Mouse (Mus musculus): ENCODE data around the gene Cdk19. TPM values are rescaled to one million over a fixed set of nuclear protein-coding genes. Genes with fewer than 3 reads are reported as not detected.
"Not testable (repeated sequence)": the region's sequence is repeated elsewhere in the genome, so short reads cannot be mapped to it uniquely, and the experiment has no call there.

The Cdk19 gene
- polyA plus RNA-seq, 1 experiment = 31.0 TPM

- TF ChIP-seq CTCF (IDR thresholded peaks at IDR 0.05; ENCODE audit: borderline replicate concordance, control insufficient read depth, extremely low read depth, insufficient read depth, low read length, poor library complexity) (no peak), POLR2A (IDR thresholded peaks at IDR 0.05; ENCODE audit: control insufficient read depth, extremely low read depth, insufficient read depth, low read length, poor library complexity) (no peak)
- H3K27ac ChIP-seq (ENCODE audit: control insufficient read depth, insufficient read depth, low read length) = no peak overlapping the region
- WGBS = 65% methylated on average over 7 of the region's 7 CpGs
- no peak for DNase-seq
- H3K36me3 ChIP-seq (ENCODE audit: control insufficient read depth, insufficient read depth, low read length) = no peaks in the 10 kb centered on the region
- H3K4me3 ChIP-seq (ENCODE audit: control insufficient read depth, insufficient read depth, low read length) = no peak overlapping the region
- H3K4me1 ChIP-seq (replicated peaks; ENCODE audit: control insufficient read depth, insufficient read depth, low read length) = peaks cover 39% of the 10 kb centered on the region
- H3K27me3 ChIP-seq (ENCODE audit: control insufficient read depth, insufficient read depth, low read length) = no peaks in the 10 kb centered on the region
These were observed 161.4 kb downstream of the Cdk19 start for GRCm38 (mm10) chr10:40500723-40501245.

GRCm38 (mm10) chr10:40502734-40503133 lies 163.4 kb downstream of the Cdk19 start:
- Histone ChIP-seq H3K27ac (ENCODE audit: control insufficient read depth, insufficient read depth, low read length) (no peak overlapping the region), H3K4me3 (ENCODE audit: control insufficient read depth, insufficient read depth, low read length) (no peak overlapping the region), H3K4me1 (replicated peaks; ENCODE audit: control insufficient read depth, insufficient read depth, low read length) (peaks cover 28% of the 10 kb centered on the region), H3K36me3 (ENCODE audit: control insufficient read depth, insufficient read depth, low read length) (no peaks in the 10 kb centered on the region), H3K27me3 (ENCODE audit: control insufficient read depth, insufficient read depth, low read length) (no peaks in the 10 kb centered on the region)
- no peak for DNase-seq
- WGBS = 28% methylated on average over 3 of the region's 3 CpGs
- no peak for TF ChIP-seq POLR2A (IDR thresholded peaks at IDR 0.05; ENCODE audit: control insufficient read depth, extremely low read depth, insufficient read depth, low read length, poor library complexity)
- no peak for TF ChIP-seq CTCF (IDR thresholded peaks at IDR 0.05; ENCODE audit: borderline replicate concordance, control insufficient read depth, extremely low read depth, insufficient read depth, low read length, poor library complexity)

- Histone ChIP-seq H3K4me3 (ENCODE audit: control insufficient read depth, insufficient read depth, low read length) (no peak overlapping the region), H3K36me3 (ENCODE audit: control insufficient read depth, insufficient read depth, low read length) (no peaks in the 10 kb centered on the region), H3K27me3 (ENCODE audit: control insufficient read depth, insufficient read depth, low read length) (no peaks in the 10 kb centered on the region), H3K27ac (ENCODE audit: control insufficient read depth, insufficient read depth, low read length) (no peak overlapping the region), H3K4me1 (replicated peaks; ENCODE audit: control insufficient read depth, insufficient read depth, low read length) (peaks cover 22% of the 10 kb centered on the region)
- 95% methylated on average over 5 of the region's 5 CpGs for WGBS
- no peak for DNase-seq
- TF ChIP-seq POLR2A (IDR thresholded peaks at IDR 0.05; ENCODE audit: control insufficient read depth, extremely low read depth, insufficient read depth, low read length, poor library complexity) (no peak), CTCF (IDR thresholded peaks at IDR 0.05; ENCODE audit: borderline replicate concordance, control insufficient read depth, extremely low read depth, insufficient read depth, low read length, poor library complexity) (no peak)
These were observed 171.0 kb downstream of the Cdk19 start for GRCm38 (mm10) chr10:40510356-40510755.

- no peak overlapping the region for H3K4me3 ChIP-seq (ENCODE audit: control insufficient read depth, insufficient read depth, low read length)
- no peak for DNase-seq
- H3K36me3 ChIP-seq (ENCODE audit: control insufficient read depth, insufficient read depth, low read length) = no peaks in the 10 kb centered on the region
- no peak overlapping the region for H3K27ac ChIP-seq (ENCODE audit: control insufficient read depth, insufficient read depth, low read length)
- TF ChIP-seq CTCF (IDR thresholded peaks at IDR 0.05; ENCODE audit: borderline replicate concordance, control insufficient read depth, extremely low read depth, insufficient read depth, low read length, poor library complexity) (no peak), POLR2A (IDR thresholded peaks at IDR 0.05; ENCODE audit: control insufficient read depth, extremely low read depth, insufficient read depth, low read length, poor library complexity) (no peak)
- peaks cover 28% of the 10 kb centered on the region for H3K4me1 ChIP-seq (replicated peaks; ENCODE audit: control insufficient read depth, insufficient read depth, low read length)
- H3K27me3 ChIP-seq (ENCODE audit: control insufficient read depth, insufficient read depth, low read length) = no peaks in the 10 kb centered on the region
- 89% methylated on average over 8 of the region's 8 CpGs for WGBS
These were observed 171.9 kb downstream of the Cdk19 start for GRCm38 (mm10) chr10:40511221-40511677.

GRCm38 (mm10) chr10:40512185-40512584 lies 172.8 kb downstream of the Cdk19 start:
- Histone ChIP-seq H3K4me3 (ENCODE audit: control insufficient read depth, insufficient read depth, low read length) (no peak overlapping the region), H3K27ac (ENCODE audit: control insufficient read depth, insufficient read depth, low read length) (no peak overlapping the region), H3K4me1 (replicated peaks; ENCODE audit: control insufficient read depth, insufficient read depth, low read length) (peaks cover 33% of the 10 kb centered on the region), H3K27me3 (ENCODE audit: control insufficient read depth, insufficient read depth, low read length) (no peaks in the 10 kb centered on the region), H3K36me3 (ENCODE audit: control insufficient read depth, insufficient read depth, low read length) (no peaks in the 10 kb centered on the region)
- no peak for DNase-seq
- WGBS = 97% methylated on average over 6 of the region's 6 CpGs
- TF ChIP-seq CTCF (IDR thresholded peaks at IDR 0.05; ENCODE audit: borderline replicate concordance, control insufficient read depth, extremely low read depth, insufficient read depth, low read length, poor library complexity) = no peak
- no peak for TF ChIP-seq POLR2A (IDR thresholded peaks at IDR 0.05; ENCODE audit: control insufficient read depth, extremely low read depth, insufficient read depth, low read length, poor library complexity)

GRCm38 (mm10) chr10:40512996-40513395 lies 173.6 kb downstream of the Cdk19 start:
- WGBS = 97% methylated on average over 7 of the region's 7 CpGs
- DNase-seq = not testable (repeated sequence)

GRCm38 (mm10) chr10:40515225-40515681 lies 175.9 kb downstream of the Cdk19 start:
- Histone ChIP-seq H3K27me3 (ENCODE audit: control insufficient read depth, insufficient read depth, low read length) (no peaks in the 10 kb centered on the region), H3K4me1 (replicated peaks; ENCODE audit: control insufficient read depth, insufficient read depth, low read length) (peaks cover 42% of the 10 kb centered on the region), H3K4me3 (ENCODE audit: control insufficient read depth, insufficient read depth, low read length) (no peak overlapping the region), H3K27ac (ENCODE audit: control insufficient read depth, insufficient read depth, low read length) (peak overlapping the region; percentile 95), H3K36me3 (ENCODE audit: control insufficient read depth, insufficient read depth, low read length) (no peaks in the 10 kb centered on the region)
- TF ChIP-seq POLR2A (IDR thresholded peaks at IDR 0.05; ENCODE audit: control insufficient read depth, extremely low read depth, insufficient read depth, low read length, poor library complexity) (0 out of 2 replicates have a peak, but pooled peaks have one; percentile 18), CTCF (IDR thresholded peaks at IDR 0.05; ENCODE audit: borderline replicate concordance, control insufficient read depth, extremely low read depth, insufficient read depth, low read length, poor library complexity) (no peak)
- 9% methylated on average over 5 of the region's 5 CpGs for WGBS
- peak; percentile 64 for DNase-seq

More at GRCm38 (mm10) chr10:40512996-40513395, 173.6 kb downstream of the Cdk19 start:
- H3K27me3 ChIP-seq (ENCODE audit: control insufficient read depth, insufficient read depth, low read length); H3K27ac ChIP-seq (ENCODE audit: control insufficient read depth, insufficient read depth, low read length); H3K4me3 ChIP-seq (ENCODE audit: control insufficient read depth, insufficient read depth, low read length); H3K36me3 ChIP-seq (ENCODE audit: control insufficient read depth, insufficient read depth, low read length): not testable (repeated sequence)
- peaks cover 37% of the 10 kb centered on the region for H3K4me1 ChIP-seq (replicated peaks; ENCODE audit: control insufficient read depth, insufficient read depth, low read length)

Data from thymus, adult 2 months (tissue).